Mouse (Mus musculus): ENCODE data around the gene Swsap1. TPM values are rescaled to one million over a fixed set of nuclear protein-coding genes. Genes with fewer than 3 reads are reported as not detected.
A peak's percentile ranks its signal among the peaks of the same experiment; 100 is the strongest.

Gene Swsap1
- polyA plus RNA-seq, 1 experiment, result 5.7 TPM

DNA sequence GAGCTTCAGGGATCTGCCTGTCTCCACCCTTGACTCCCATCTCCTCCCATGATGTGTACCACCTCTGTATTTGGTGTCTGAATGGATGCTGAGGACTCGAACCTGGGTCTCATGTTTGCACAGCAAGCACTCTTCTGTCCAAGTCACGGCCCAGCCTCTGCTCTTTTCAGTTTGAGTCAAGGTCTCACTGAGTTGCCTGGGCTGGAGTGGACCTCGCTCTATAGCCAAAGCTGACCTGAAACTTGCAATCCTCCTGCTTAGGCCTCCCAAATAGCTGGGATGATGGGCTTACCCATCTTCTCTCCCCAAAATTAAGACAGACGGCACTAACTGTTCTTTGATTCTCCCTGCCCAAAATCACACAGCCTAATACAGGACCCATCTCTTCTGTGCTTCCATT lies 32.5 kb upstream of the Swsap1 start:
- TF ChIP-seq CTCF (IDR thresholded peaks at IDR 0.05; ENCODE audit: control insufficient read depth, insufficient read depth, low read length) (no peak), POLR2A (IDR thresholded peaks at IDR 0.05; ENCODE audit: borderline replicate concordance, control insufficient read depth, low read depth, low read length) (no peak)
- Histone ChIP-seq H3K4me3 (replicated peaks; ENCODE audit: control insufficient read depth, low read depth, low read length) (no peak overlapping the region), H3K27ac (ENCODE audit: control insufficient read depth, insufficient read depth, low read depth, low read length, poor library complexity) (no peak overlapping the region; the same call in 1 of the 2 replicates), H3K4me1 (ENCODE audit: control insufficient read depth, insufficient read depth, low read length) (peaks cover 5% of the 10 kb centered on the region; the same call in 1 of the 2 replicates)
- 83% methylated on average over 4 of the region's 4 CpGs for WGBS

DNA sequence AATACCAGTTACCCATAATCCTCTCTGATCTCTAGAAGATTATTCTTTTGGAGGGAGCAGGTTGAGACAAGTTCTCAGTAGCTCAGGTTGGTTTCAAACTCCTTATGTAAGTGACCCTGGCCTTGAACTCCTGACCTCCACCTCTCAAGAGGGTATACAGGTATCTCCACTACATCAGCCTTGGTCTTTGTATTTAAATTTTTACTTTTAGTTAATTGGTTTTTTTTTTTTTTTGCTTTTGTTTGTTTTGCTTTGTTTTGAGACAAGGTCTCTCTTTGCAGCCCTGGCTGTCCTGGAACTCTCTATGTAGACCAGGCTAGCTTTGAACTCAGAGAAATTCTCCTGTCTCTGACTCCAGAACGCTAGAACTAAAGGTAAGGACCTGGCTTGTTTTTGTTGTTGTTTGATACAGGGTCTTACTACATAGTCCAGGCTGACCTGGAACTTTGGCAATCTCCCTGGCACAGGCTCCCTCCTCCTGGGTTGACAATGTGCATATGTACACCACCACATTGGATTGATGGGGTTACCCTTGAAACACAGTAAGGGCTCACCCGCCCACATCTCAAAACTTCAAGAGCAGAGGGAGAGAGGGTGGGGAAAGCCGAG lies 32.0 kb upstream of the Swsap1 start:
- H3K27ac ChIP-seq (ENCODE audit: control insufficient read depth, insufficient read depth, low read depth, low read length, poor library complexity), result peak overlapping the region; percentile 16; the same call in 1 of the 2 replicates
- WGBS, result 21% methylated on average over 3 of the region's 3 CpGs
- peaks cover 5% of the 10 kb centered on the region; the same call in 1 of the 2 replicates for H3K4me1 ChIP-seq (ENCODE audit: control insufficient read depth, insufficient read depth, low read length)
- no peak for TF ChIP-seq CTCF (IDR thresholded peaks at IDR 0.05; ENCODE audit: control insufficient read depth, insufficient read depth, low read length)
- TF ChIP-seq POLR2A (IDR thresholded peaks at IDR 0.05; ENCODE audit: borderline replicate concordance, control insufficient read depth, low read depth, low read length), result no peak
- H3K4me3 ChIP-seq (replicated peaks; ENCODE audit: control insufficient read depth, low read depth, low read length), result no peak overlapping the region

GRCm38 (mm10) chr9:21924099-21924493 lies 31.5 kb upstream of the Swsap1 start:
- Histone ChIP-seq H3K4me3 (replicated peaks; ENCODE audit: control insufficient read depth, low read depth, low read length) (no peak overlapping the region), H3K27ac (ENCODE audit: control insufficient read depth, insufficient read depth, low read depth, low read length, poor library complexity) (peak overlapping the region; percentile 44; the same call in 1 of the 2 replicates), H3K4me1 (ENCODE audit: control insufficient read depth, insufficient read depth, low read length) (peaks cover 5% of the 10 kb centered on the region; the same call in 1 of the 2 replicates)
- TF ChIP-seq POLR2A (IDR thresholded peaks at IDR 0.05; ENCODE audit: borderline replicate concordance, control insufficient read depth, low read depth, low read length) (no peak), CTCF (IDR thresholded peaks at IDR 0.05; ENCODE audit: control insufficient read depth, insufficient read depth, low read length) (no peak)
- 13% methylated on average over 6 of the region's 6 CpGs for WGBS

GRCm38 (mm10) chr9:21925034-21925433 lies 30.5 kb upstream of the Swsap1 start:
- WGBS, result 85% methylated on average over 3 of the region's 3 CpGs
- TF ChIP-seq CTCF (IDR thresholded peaks at IDR 0.05; ENCODE audit: control insufficient read depth, insufficient read depth, low read length), result no peak
- TF ChIP-seq POLR2A (IDR thresholded peaks at IDR 0.05; ENCODE audit: borderline replicate concordance, control insufficient read depth, low read depth, low read length), result no peak
- Histone ChIP-seq H3K4me3 (replicated peaks; ENCODE audit: control insufficient read depth, low read depth, low read length) (no peak overlapping the region), H3K4me1 (ENCODE audit: control insufficient read depth, insufficient read depth, low read length) (peaks cover 5% of the 10 kb centered on the region; the same call in 1 of the 2 replicates), H3K27ac (ENCODE audit: control insufficient read depth, insufficient read depth, low read depth, low read length, poor library complexity) (no peak overlapping the region)

DNA sequence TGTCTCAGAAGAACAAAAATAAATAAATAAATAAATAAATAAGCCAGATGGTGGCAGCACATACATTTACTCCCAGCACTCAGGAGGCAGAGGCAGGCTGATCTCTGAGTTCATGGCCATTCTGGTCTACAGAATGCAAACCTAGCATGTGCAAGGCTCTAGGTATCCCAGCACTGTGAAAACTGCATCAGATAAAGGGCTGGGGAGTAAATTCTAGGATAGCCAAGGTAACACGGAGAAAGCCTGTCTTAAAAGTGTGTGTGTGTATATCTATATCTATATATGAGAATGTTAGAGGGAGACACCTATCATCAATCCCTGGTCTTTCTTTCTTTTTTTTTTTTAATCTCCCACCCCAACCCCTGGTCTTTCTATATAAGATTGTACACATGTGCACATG lies 30.0 kb upstream of the Swsap1 start:
- Histone ChIP-seq H3K4me3 (replicated peaks; ENCODE audit: control insufficient read depth, low read depth, low read length) (no peak overlapping the region), H3K27ac (ENCODE audit: control insufficient read depth, insufficient read depth, low read depth, low read length, poor library complexity) (no peak overlapping the region), H3K4me1 (ENCODE audit: control insufficient read depth, insufficient read depth, low read length) (peaks cover 5% of the 10 kb centered on the region; the same call in 1 of the 2 replicates)
- TF ChIP-seq POLR2A (IDR thresholded peaks at IDR 0.05; ENCODE audit: borderline replicate concordance, control insufficient read depth, low read depth, low read length) (no peak), CTCF (IDR thresholded peaks at IDR 0.05; ENCODE audit: control insufficient read depth, insufficient read depth, low read length) (no peak)
- 88% methylated on average over 1 of the region's 1 CpGs for WGBS

DNA sequence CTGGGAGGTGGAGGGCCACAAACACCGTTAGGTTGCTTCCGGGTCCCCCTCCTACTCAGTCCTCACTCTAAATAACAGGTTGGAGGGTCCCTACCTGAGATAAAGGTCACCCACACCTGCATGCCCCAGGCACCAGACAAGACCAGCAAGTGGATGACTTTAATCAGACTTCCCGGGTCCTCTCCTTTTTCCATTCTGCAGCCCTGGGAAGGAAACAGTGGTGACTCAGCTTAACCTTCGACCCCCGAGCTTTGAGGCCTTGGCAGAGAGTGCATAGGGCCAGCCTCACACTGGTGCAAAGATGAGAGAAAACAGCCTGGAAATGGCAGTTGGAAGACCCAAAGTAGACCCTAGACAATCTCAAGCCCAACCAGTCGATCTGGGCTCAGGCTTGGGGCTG lies 29.4 kb upstream of the Swsap1 start:
- TF ChIP-seq CTCF (IDR thresholded peaks at IDR 0.05; ENCODE audit: control insufficient read depth, insufficient read depth, low read length) (no peak), POLR2A (IDR thresholded peaks at IDR 0.05; ENCODE audit: borderline replicate concordance, control insufficient read depth, low read depth, low read length) (no peak)
- H3K27ac ChIP-seq (ENCODE audit: control insufficient read depth, insufficient read depth, low read depth, low read length, poor library complexity), result no peak overlapping the region
- WGBS, result 55% methylated on average over 6 of the region's 6 CpGs
- H3K4me1 ChIP-seq (ENCODE audit: control insufficient read depth, insufficient read depth, low read length), result peaks cover 5% of the 10 kb centered on the region; the same call in 1 of the 2 replicates
- H3K4me3 ChIP-seq (replicated peaks; ENCODE audit: control insufficient read depth, low read depth, low read length), result no peak overlapping the region

GRCm38 (mm10) chr9:21926784-21927183 lies 28.8 kb upstream of the Swsap1 start:
- WGBS, result 2% methylated on average over 6 of the region's 6 CpGs
- Histone ChIP-seq H3K4me3 (replicated peaks; ENCODE audit: control insufficient read depth, low read depth, low read length) (peak overlapping the region; percentile 72), H3K27ac (ENCODE audit: control insufficient read depth, insufficient read depth, low read depth, low read length, poor library complexity) (no peak overlapping the region), H3K4me1 (ENCODE audit: control insufficient read depth, insufficient read depth, low read length) (peaks cover 2% of the 10 kb centered on the region; the same call in 1 of the 2 replicates)
- TF ChIP-seq POLR2A (IDR thresholded peaks at IDR 0.05; ENCODE audit: borderline replicate concordance, control insufficient read depth, low read depth, low read length) (no peak), CTCF (IDR thresholded peaks at IDR 0.05; ENCODE audit: control insufficient read depth, insufficient read depth, low read length) (no peak)

- Histone ChIP-seq H3K27ac (ENCODE audit: control insufficient read depth, insufficient read depth, low read depth, low read length, poor library complexity) (peak within 1 kb of the TSS; percentile 39; the same call in 1 of the 2 replicates), H3K4me3 (replicated peaks; ENCODE audit: control insufficient read depth, low read depth, low read length) (peak within 1 kb of the TSS; percentile 72), H3K4me1 (ENCODE audit: control insufficient read depth, insufficient read depth, low read length) (peaks cover 1% of the 10 kb centered on the region; the same call in 1 of the 2 replicates)
- WGBS, result under 1% methylated on average over 28 of the region's 28 CpGs
- TF ChIP-seq POLR2A (IDR thresholded peaks at IDR 0.05; ENCODE audit: borderline replicate concordance, control insufficient read depth, low read depth, low read length) (peak; percentile 40; the same call in 1 of the 2 replicates), CTCF (IDR thresholded peaks at IDR 0.05; ENCODE audit: control insufficient read depth, insufficient read depth, low read length) (no peak)
Observed at GRCm38 (mm10) chr9:21927208-21927753, 28.3 kb upstream of the Swsap1 start, which contains the start of the genes Ccdc159 and Tmem205. Gene Ccdc159, plus strand, starts transcription at chr9:21927471. Gene Tmem205, minus strand, starts transcription at chr9:21927556.

Data from bone marrow, adult 2 months (tissue).